Mouse (Mus musculus) small intestine, adult 2 months (tissue): ENCODE results near the gene Adcy3. TPM values are rescaled to one million over a fixed set of nuclear protein-coding genes. Genes with fewer than 3 reads are reported as not detected.
A peak's percentile ranks its signal among the peaks of the same experiment; 100 is the strongest.

Source experiments
- H3K27ac ChIP-seq: fragments of 200-500 bp; 2 replicates; pipeline ENCODE4 v1.5.1; 2012; ENCODE audit warnings: low read depth, low read length, control low read depth, inconsistent platforms; ENCODE audit not compliant: insufficient read depth
- H3K27me3 ChIP-seq: fragments of 200-500 bp; 2 replicates; pipeline ENCODE4 v1.6.1; 2012; ENCODE audit warnings: mild to moderate bottlenecking, moderate library complexity, low read length, inconsistent platforms; ENCODE audit not compliant: control insufficient read depth, insufficient read depth
- H3K36me3 ChIP-seq: fragments of 200-500 bp; 2 replicates; pipeline ENCODE4 v1.6.1; 2012; ENCODE audit warnings: mild to moderate bottlenecking, low read length, control low read depth, inconsistent platforms; ENCODE audit not compliant: control insufficient read depth, insufficient read depth
- H3K4me1 ChIP-seq: fragments of 200-500 bp; 2 replicates; pipeline ENCODE4 v1.6.1; 2012; ENCODE audit warnings: low read length, inconsistent platforms, mixed read lengths; ENCODE audit not compliant: control insufficient read depth, insufficient read depth, insufficient read length
- H3K4me3 ChIP-seq: fragments of 200-500 bp; 2 replicates; pipeline ENCODE4 v1.5.1; 2012; ENCODE audit warnings: low read depth, mild to moderate bottlenecking, control low read depth, inconsistent platforms, low read length, moderate library complexity
- CTCF ChIP-seq: fragments of 200-500 bp; IDR thresholded peaks from 2 replicates; pipeline ENCODE4 v1.5.1; 2012; ENCODE audit warnings: low read depth, mild to moderate bottlenecking, control low read depth, inconsistent platforms, low read length, moderate library complexity, mixed read lengths; ENCODE audit not compliant: insufficient replicate concordance, insufficient read length; ENCODE audit errors: extremely low read depth
- POLR2A ChIP-seq: fragments of 200-500 bp; IDR thresholded peaks from 2 replicates; pipeline ENCODE4 v1.6.1; 2012; ENCODE audit warnings: low read depth, mild to moderate bottlenecking, control low read depth, inconsistent platforms, low read length, moderate library complexity
- WGBS: fragments of 180-500 bp; shearing (Covaris S2); methylation state at CpG from one replicate; pipeline ENCODE4 v1.1.7; 2018; 5-methylcytosine and 5-hydroxymethylcytosine counted together
- polyA plus RNA-seq: library from polyadenylated mRNA; depleted of rRNA; stranded (reverse); fragments of >200 nt; gene quantifications from 2 replicates; pipeline ENCODE4 v1.2.3, GENCODE M21; 2012; rRNA removed

Adcy3 gene
- polyA plus RNA-seq = 2.0 and 2.4 TPM in 2 replicates

GRCm38 (mm10) chr12:4132941-4133846 lies at the start of gene Adcy3:
TSS of gene Adcy3 (plus strand) at chr12:4133103.
- H3K4me1 ChIP-seq = 0 out of 2 replicates have a peak, but pooled peaks cover 3% of the 10 kb centered on the region
- WGBS = under 1% methylated on average over 83 of the region's 83 CpGs
- no peaks in the 10 kb centered on the region for H3K36me3 ChIP-seq
- no peak within 1 kb of the TSS for H3K27ac ChIP-seq
- H3K4me3 ChIP-seq = peak within 1 kb of the TSS; percentile 66
- TF ChIP-seq CTCF (no peak), POLR2A (no peak)
- H3K27me3 ChIP-seq = no peaks in the 10 kb centered on the region; the same call in 1 of the 2 replicates

DNA sequence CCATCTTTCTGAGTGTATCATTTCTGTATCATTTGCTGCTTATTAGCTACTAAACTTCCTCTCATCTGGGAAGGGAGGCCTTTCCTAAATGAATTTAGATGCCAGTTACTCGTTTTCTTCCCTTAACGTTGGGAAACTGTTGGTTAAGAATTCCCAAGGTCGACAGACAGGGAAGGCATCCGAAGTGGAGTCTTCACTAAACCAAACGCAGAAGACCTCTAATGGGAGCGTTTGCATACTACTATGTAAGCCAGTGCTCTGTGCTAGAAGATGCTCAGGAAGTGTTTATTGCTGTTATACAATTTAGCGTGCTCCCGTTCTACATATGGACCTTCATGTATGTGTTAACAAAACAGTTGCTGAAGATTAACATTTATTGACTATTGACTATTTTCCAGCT lies 49.5 kb upstream of the Adcy3 start:
- no peaks in the 10 kb centered on the region for H3K27me3 ChIP-seq
- no peak overlapping the region for H3K4me3 ChIP-seq
- TF ChIP-seq POLR2A = no peak
- TF ChIP-seq CTCF = no peak
- H3K27ac ChIP-seq = no peak overlapping the region
- no peaks in the 10 kb centered on the region for H3K36me3 ChIP-seq
- 61% methylated on average over 8 of the region's 8 CpGs for WGBS
- no peaks in the 10 kb centered on the region for H3K4me1 ChIP-seq

DNA sequence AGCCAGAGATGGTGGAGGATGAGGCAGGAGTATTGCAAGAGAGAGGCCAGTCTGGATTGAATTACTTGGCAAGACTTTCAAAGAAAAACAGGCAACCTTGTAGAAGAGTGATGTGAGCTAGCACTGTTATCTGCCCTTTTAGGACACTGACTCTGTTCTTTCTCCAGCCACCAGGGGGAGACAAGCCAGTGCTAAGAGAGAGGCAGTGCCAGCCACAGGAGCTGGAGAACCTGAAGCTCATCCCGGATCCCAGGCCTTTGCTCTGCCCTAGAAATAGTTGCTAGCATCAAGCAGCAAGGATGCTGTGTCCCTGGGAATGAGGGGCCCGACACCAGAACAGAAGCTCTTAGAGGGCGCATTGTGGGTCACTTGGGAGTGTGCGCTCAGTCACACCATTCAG lies 25.5 kb upstream of the Adcy3 start:
- H3K27me3 ChIP-seq = no peaks in the 10 kb centered on the region
- H3K36me3 ChIP-seq = peaks cover 3% of the 10 kb centered on the region; the same call in 1 of the 2 replicates
- no peak overlapping the region for H3K27ac ChIP-seq
- H3K4me1 ChIP-seq = no peaks in the 10 kb centered on the region
- no peak overlapping the region for H3K4me3 ChIP-seq
- TF ChIP-seq CTCF (peak; percentile 69; the same call in 1 of the 2 replicates), POLR2A (no peak)
- 75% methylated on average over 4 of the region's 4 CpGs for WGBS

DNA sequence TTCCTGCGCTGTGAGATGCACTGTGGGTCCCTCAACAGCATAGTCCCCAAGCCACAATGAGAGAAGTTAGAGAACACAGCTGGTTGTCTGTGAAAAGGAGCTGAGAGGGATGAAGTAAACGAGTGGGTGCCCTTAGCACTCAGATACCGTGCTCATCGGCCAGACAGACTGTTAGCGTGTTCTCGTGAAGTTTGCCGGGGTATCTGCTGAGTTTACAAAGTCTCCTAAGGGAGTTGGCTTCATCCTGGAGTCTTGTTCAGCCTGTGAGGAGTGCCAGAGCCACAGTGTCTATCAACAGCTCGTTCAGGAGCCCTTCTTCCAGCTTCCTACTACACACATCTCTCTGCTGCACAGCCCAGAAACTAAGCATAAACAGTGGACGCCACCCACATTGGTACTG lies 16.8 kb upstream of the Adcy3 start:
- no peaks in the 10 kb centered on the region for H3K36me3 ChIP-seq
- no peak overlapping the region for H3K4me3 ChIP-seq
- TF ChIP-seq CTCF (no peak), POLR2A (no peak)
- 72% methylated on average over 9 of the region's 9 CpGs for WGBS
- H3K4me1 ChIP-seq = no peaks in the 10 kb centered on the region
- H3K27me3 ChIP-seq = no peaks in the 10 kb centered on the region
- H3K27ac ChIP-seq = no peak overlapping the region

- Histone ChIP-seq H3K4me3 (no peak overlapping the region), H3K27ac (no peak overlapping the region), H3K36me3 (no peaks in the 10 kb centered on the region), H3K27me3 (no peaks in the 10 kb centered on the region), H3K4me1 (no peaks in the 10 kb centered on the region)
- TF ChIP-seq POLR2A (no peak), CTCF (no peak)
- 77% methylated on average over 3 of the region's 3 CpGs for WGBS
Observed at GRCm38 (mm10) chr12:4117136-4117535, 15.8 kb upstream of the Adcy3 start.

DNA sequence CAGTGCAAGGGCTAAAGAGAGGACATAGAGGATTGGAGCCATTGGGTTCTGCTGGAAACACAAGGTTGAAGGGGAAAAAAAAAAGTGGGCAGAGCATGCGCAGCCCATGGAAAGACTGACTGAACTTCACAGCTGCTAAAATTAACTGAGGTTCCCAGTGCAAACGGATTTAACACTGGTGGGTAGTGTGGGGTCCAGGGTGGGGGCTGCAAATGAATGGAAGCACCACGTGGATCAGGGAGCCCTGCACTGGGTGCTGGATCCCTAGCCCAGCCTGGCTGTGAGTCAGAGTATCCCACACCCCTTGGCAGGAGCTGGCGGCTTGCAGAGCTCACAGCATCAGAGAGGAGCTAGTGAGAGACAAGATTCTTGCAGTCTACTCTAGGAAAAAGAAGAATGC lies 15.3 kb upstream of the Adcy3 start:
- Histone ChIP-seq H3K4me1 (no peaks in the 10 kb centered on the region), H3K27me3 (no peaks in the 10 kb centered on the region), H3K4me3 (no peak overlapping the region), H3K36me3 (no peaks in the 10 kb centered on the region), H3K27ac (no peak overlapping the region)
- no peak for TF ChIP-seq CTCF
- no peak for TF ChIP-seq POLR2A
- WGBS = 61% methylated on average over 4 of the region's 4 CpGs

DNA sequence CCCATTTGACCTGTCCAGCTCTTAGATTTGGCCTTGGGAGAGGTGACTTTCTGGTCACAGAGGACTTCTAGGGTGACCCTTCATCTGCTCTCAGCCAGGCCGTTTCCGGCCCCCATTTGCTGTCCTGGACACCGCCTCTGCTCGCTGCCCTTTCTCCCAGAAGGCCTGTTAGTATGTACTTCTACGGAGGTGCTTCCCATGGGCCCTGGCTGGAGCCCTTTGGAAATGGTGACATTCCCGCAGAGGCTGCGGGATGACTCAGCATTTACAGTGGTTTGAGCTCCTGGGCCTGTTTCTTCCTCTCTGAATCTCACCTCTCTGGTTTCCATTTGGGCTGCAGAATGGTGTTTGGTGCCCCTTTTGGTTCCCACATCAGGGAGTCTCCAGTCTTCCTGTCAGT lies 5.6 kb upstream of the Adcy3 start:
- Histone ChIP-seq H3K4me3 (no peak overlapping the region), H3K27ac (no peak overlapping the region), H3K4me1 (no peaks in the 10 kb centered on the region), H3K27me3 (no peaks in the 10 kb centered on the region), H3K36me3 (no peaks in the 10 kb centered on the region)
- 79% methylated on average over 7 of the region's 7 CpGs for WGBS
- TF ChIP-seq CTCF (no peak), POLR2A (no peak)
